Mouse (Mus musculus) retina, postnatal 7 days (tissue): Measurements from ENCODE around the gene Olfr763.
"Not testable (repeated sequence)": the region's sequence is repeated elsewhere in the genome, so short reads cannot be mapped to it uniquely, and the experiment has no call there.

Source experiments
- DNase-seq: peaks from one replicate; pipeline ENCODE4 v3.0.0-alpha.2; 2012; ENCODE audit warnings: low read depth, low spot score

Gene Olfr763

DNA sequence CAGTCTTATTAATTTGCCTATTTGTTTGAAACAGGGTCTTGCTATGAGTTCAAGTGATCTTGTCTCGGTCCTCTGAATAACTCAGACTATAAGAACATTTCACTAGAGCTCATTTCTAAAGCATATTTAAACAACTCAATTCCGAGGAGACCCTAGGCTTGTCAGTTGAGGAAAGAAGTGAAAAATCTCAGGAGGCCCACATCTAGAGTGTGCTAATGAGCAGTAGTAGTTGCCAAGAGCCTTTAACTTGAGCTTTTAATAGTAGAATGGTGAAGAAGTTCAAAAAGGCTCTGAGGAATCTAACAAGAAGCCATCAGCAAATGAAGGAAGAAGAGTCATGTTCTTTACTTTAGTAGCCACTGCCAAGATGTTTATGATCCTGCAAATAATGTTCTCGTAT, 29.2 kb downstream of the Olfr763 start, which contains the start of gene Olfr764-ps1:
Gene Olfr764-ps1 (minus strand): TSS at position 101 of the 400 bp plus-strand sequence.
- no peak for DNase-seq

DNA sequence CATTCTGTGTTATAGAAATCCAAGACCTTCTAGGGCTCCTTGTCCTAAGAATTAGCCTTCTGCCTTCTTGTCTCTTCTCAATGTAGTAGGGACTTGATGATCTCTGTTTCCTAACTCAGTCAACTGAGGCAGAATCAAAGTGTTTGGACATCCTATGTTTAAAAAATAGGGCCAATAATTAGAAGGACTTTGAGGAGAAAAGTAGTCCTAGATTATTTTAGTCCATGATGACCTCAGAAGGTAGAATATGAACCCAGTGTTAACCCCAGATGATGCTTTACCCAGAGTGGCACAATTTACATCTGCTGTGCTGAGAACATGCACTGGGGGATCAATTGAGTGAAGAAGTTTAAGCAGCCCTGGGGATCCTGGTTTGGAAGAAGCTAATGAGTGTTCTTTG, 39.3 kb downstream of the Olfr763 start, which contains the start of gene Olfr765:
Gene Olfr765 (minus strand): TSS at position 101 of the 400 bp plus-strand sequence.
- DNase-seq = not testable (repeated sequence)
